Mouse (Mus musculus) C2C12 (cell line): ENCODE results near the gene Gm10260. TPM values are rescaled to one million over a fixed set of nuclear protein-coding genes. Genes with fewer than 3 reads are reported as not detected.

ENCODE experiments used
- H3K27me3 ChIP-seq: one replicate; pipeline ENCODE4 v1.6.1; 2011; ENCODE audit not compliant: control insufficient read depth, insufficient read depth, insufficient read length
- H3K36me3 ChIP-seq: one replicate; pipeline ENCODE4 v1.6.1; 2011; ENCODE audit not compliant: control insufficient read depth, insufficient read depth
- H3K4me3 ChIP-seq: one replicate; pipeline ENCODE4 v1.5.1; 2011; ENCODE audit warnings: mild to moderate bottlenecking, control low read depth; ENCODE audit not compliant: poor library complexity, insufficient read depth, severe bottlenecking
- H3K79me2 ChIP-seq: one replicate; pipeline ENCODE4 v1.6.1; 2011; ENCODE audit not compliant: control insufficient read depth, insufficient read depth
- H3K79me3 ChIP-seq: one replicate; pipeline ENCODE4 v1.6.1; 2011; ENCODE audit warnings: low read depth, control low read depth
- H3ac ChIP-seq: one replicate; pipeline ENCODE3; 2011; ENCODE audit warnings: low read depth; ENCODE audit not compliant: control insufficient read depth, insufficient read length
- CEBPB ChIP-seq: IDR thresholded peaks from one replicate; pipeline ENCODE4 v1.6.1; 2011; ENCODE audit warnings: low read depth, mild to moderate bottlenecking, control low read depth, moderate library complexity
- CTCF ChIP-seq: IDR thresholded peaks from one replicate; pipeline ENCODE4 v1.5.1; 2011; ENCODE audit not compliant: control insufficient read depth, insufficient read depth, insufficient read length
- FOSL1 ChIP-seq: IDR thresholded peaks from one replicate; pipeline ENCODE4 v1.8.0; 2011; ENCODE audit warnings: mild to moderate bottlenecking, low read length; ENCODE audit not compliant: poor library complexity, insufficient read depth, severe bottlenecking
- MAX ChIP-seq: IDR thresholded peaks from one replicate; pipeline ENCODE4 v1.6.1; 2011; ENCODE audit warnings: mild to moderate bottlenecking, control low read depth
- MYOD1 ChIP-seq: IDR thresholded peaks from one replicate; pipeline ENCODE4 v1.6.1; 2011; ENCODE audit warnings: low read depth; ENCODE audit not compliant: control insufficient read depth, insufficient read length
- MYOG ChIP-seq: IDR thresholded peaks from one replicate; pipeline ENCODE4 v1.6.1; 2011; ENCODE audit not compliant: control insufficient read depth, insufficient read length; ENCODE audit errors: extremely low read depth
- USF1 ChIP-seq: IDR thresholded peaks from one replicate; pipeline ENCODE4 v1.6.1; 2011; ENCODE audit warnings: low read depth, mild to moderate bottlenecking, control low read depth, moderate library complexity
- polyA plus RNA-seq: library from polyadenylated mRNA; unstranded; fragments of >200 nt; fragmentation: generic; extraction: Trizol; gene quantifications from one replicate; pipeline ENCODE4 v1.2.1, GENCODE M21; 2012; ENCODE audit warnings: missing spikeins

Gm10260 gene
- polyA plus RNA-seq, 1 experiment: 5,339 TPM

- H3K27me3 ChIP-seq: no peaks in the 10 kb centered on the region
- no peaks in the 10 kb centered on the region for H3K79me2 ChIP-seq
- H3K36me3 ChIP-seq: no peaks in the 10 kb centered on the region
- TF ChIP-seq MYOD1 (peak; percentile 72), MAX (no peak)
- H3K4me3 ChIP-seq: no peak overlapping the region
- no peak overlapping the region for H3ac ChIP-seq
- no peaks in the 10 kb centered on the region for H3K79me3 ChIP-seq
These were observed 16.3 kb upstream of the Gm10260 start for GRCm38 (mm10) chr13:97776702-97777101.

DNA sequence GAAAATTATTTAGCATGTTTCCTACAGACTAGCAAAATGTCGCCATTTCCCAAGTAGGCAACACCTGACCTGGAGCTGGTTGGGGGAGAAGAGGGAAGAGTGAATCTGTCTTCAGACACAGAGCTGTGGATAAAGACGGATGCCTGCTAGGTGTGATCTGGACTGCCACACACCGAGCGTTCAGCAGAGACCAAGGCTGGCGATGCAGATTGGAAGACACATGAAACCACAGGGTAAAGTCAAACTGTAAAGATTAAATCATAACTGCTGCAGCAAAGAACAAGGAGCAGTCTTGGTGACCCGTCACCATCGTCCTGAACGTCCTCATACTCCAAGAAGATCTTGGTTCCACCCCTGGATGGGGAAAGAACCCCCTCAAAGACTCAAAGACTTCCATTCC, 15.5 kb upstream of the Gm10260 start:
- no peaks in the 10 kb centered on the region for H3K27me3 ChIP-seq
- no peaks in the 10 kb centered on the region for H3K36me3 ChIP-seq
- no peaks in the 10 kb centered on the region for H3K79me2 ChIP-seq
- TF ChIP-seq MAX (no peak), FOSL1 (no peak), MYOD1 (no peak), MYOG (no peak), USF1 (no peak), CEBPB (no peak), CTCF (no peak)
- H3K4me3 ChIP-seq: no peak overlapping the region
- H3K79me3 ChIP-seq: no peaks in the 10 kb centered on the region
- H3ac ChIP-seq: no peak overlapping the region

- Histone ChIP-seq H3K4me3 (no peak overlapping the region), H3K27me3 (no peaks in the 10 kb centered on the region), H3K79me2 (no peaks in the 10 kb centered on the region), H3K79me3 (no peaks in the 10 kb centered on the region), H3ac (no peak overlapping the region), H3K36me3 (no peaks in the 10 kb centered on the region)
- peak; percentile 98 for TF ChIP-seq MYOD1
- TF ChIP-seq FOSL1: no peak
These were observed 14.5 kb upstream of the Gm10260 start for GRCm38 (mm10) chr13:97774740-97775425.

- Histone ChIP-seq H3K36me3 (no peaks in the 10 kb centered on the region), H3K27me3 (no peaks in the 10 kb centered on the region), H3ac (no peak overlapping the region), H3K79me3 (no peaks in the 10 kb centered on the region), H3K4me3 (no peak overlapping the region), H3K79me2 (no peaks in the 10 kb centered on the region)
- TF ChIP-seq CTCF (no peak), MAX (no peak), USF1 (no peak), CEBPB (no peak), FOSL1 (no peak), MYOG (no peak)
These were observed 8.8 kb upstream of the Gm10260 start for GRCm38 (mm10) chr13:97769205-97769604.

DNA sequence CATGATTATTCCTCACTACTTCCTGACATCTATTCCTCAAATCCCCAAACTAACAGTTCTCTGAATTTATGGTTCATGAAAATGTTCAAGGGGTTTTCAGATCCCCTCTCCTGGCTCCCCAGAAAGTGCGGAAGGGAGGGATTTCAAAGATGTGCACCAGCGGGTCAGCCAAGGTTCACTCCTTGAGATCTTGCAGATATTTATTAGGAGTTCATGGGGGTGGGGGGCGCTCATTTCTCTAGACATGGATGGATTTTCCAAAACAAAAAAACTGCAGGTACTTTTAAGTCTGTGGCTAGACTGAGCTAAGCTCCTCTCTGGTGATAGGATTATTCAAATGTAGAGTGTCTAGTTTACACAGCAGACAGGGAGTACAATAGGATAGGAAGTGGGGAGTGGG, 8.4 kb upstream of the Gm10260 start:
- Histone ChIP-seq H3K4me3 (no peak overlapping the region), H3K36me3 (no peaks in the 10 kb centered on the region), H3K79me3 (no peaks in the 10 kb centered on the region), H3ac (no peak overlapping the region), H3K79me2 (no peaks in the 10 kb centered on the region), H3K27me3 (no peaks in the 10 kb centered on the region)
- no peak for TF ChIP-seq CTCF
- TF ChIP-seq MYOG: no peak

DNA sequence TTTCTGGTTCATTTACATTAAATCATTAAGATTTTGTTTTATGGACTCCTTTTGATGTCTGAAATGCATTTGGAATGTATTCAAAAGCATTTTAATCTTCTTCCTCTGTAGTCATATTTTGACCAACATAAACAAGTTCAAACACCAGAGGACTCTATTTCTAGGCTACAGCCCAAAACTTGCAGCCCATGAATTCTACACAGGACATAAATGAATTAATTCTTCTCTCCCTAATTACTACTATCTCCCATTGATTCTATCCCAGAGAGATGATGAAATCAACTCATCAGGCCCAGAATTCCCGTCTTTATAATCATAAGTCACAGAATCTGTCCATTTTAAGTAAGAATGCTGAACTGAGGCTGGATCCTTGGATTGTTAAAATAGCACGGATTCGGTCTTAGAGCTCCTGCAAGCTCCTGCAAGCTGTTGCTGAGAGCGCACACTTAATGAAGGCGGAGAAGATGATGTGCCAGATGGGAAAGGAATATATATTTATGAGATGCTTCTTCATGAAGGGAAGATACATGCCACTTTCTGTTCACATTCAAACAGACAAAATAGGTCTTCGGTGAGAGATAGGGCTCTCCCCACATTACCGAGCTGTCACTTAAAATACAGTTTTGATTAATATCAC, 7.7 kb upstream of the Gm10260 start:
- H3ac ChIP-seq: no peak overlapping the region
- no peak overlapping the region for H3K4me3 ChIP-seq
- TF ChIP-seq CTCF (no peak), MYOD1 (no peak), MYOG (no peak)
- no peaks in the 10 kb centered on the region for H3K27me3 ChIP-seq
- no peaks in the 10 kb centered on the region for H3K79me2 ChIP-seq
- H3K36me3 ChIP-seq: no peaks in the 10 kb centered on the region
- H3K79me3 ChIP-seq: no peaks in the 10 kb centered on the region
